Mouse (Mus musculus) T-helper 17 cell (primary cell): ENCODE measurements at regions not wholly inside any gene's neighbourhood (a gene's known extent, or its start where the extent isn't known, plus 50 kb on each side); places are given as distances from the start of the nearest gene placed in this dataset.

Experiments
- in situ Hi-C, 2 experiments: fragments of 300-600 bp; cut with MboI, MseI; formaldehyde crosslinking; loops; 1 replicate in 1 of 2; 2 replicates in 1 of 2; pipeline ENCODE4 v1.15.1; 2025; ENCODE audit warnings: high pct_unique_total_duplicates in 2 of 2

DNA sequence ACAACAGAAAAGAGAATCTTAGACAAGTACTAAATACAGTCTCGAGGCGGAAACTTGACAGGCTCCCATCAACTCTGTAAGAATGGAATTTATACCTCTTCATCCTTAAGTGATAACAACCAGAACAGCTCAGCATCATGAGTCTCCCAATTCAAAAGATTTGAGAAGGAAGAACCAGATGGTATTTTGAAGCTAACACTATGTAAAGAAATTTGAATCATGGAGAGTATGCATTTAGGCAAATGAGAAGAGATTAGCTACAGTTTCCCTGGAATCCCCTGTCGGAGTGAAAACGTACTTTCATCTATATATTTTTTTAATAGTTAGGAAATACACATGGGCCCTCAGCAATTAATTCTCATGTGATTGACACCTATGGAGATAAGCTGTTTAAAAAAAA lies 140.9 kb downstream of the Nrip1 start:
- in situ Hi-C loops: loop anchor here in 1 of 2 experiments (10.0 kb wide), 1 partner anchor 1852 kb away; no protein-coding TSS in a partner anchor

DNA sequence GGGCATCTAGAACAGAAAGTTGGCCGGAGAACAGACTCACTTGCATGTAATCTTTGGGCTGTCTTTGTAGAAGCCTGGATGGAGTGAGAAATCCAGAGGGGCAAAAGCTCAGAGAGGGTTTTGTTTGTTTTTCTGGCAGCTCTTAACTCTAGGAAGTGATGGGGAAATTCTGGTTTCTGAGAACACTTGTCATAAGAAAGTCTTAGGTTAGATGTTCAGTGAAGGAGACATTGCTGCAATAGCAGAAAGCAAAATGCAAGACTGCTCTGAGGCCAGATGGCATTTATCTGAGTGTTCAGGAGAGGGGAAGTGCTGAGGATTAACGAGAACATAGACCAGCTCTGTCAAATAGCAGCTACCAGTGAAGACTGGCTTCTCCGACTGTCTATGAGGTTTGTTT lies 141.5 kb downstream of the Nrip1 start:
- in situ Hi-C loops: loop anchor here in 1 of 2 experiments (10.0 kb wide), 1 partner anchor 1853 kb away; no protein-coding TSS in a partner anchor

DNA sequence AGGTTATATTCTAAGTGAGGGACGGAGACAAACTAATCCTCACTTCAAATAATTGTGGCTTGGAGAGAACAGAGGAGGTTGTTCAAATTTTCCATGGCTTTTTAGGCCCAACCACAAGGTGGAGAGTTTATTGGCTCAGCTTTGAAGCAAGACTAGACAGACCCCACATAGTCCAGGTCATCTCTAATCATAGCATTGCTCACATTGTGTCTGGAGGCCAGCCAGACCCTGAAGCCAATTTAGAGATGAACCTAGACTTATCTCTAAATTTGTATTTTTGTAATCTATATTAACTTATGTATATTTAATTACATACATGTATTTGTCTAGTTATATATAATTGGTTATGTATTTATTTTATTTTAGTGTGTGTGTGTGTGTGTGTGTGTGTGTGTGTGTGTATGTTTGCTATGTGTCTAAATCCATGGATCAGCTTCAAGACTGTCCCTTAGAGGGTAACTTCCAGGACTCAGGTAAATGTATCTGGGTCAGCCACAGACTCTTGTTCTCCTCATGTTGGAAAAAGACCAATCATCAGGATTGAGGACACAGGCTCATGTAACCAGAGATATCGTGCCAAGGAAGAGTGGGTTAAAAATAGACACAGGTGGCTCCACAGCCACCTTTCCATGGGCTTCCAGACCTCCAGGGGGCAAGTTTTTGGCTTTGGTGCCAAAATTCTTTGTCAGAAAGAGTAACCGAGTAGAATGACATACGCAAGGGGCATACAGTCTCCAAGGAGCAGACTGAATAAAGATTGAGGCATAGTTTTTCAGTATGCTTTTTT lies 142.9 kb downstream of the Nrip1 start:
- in situ Hi-C loops: loop anchor here in 1 of 2 experiments (10.0 kb wide), 1 partner anchor 1854 kb away; no protein-coding TSS in a partner anchor

DNA sequence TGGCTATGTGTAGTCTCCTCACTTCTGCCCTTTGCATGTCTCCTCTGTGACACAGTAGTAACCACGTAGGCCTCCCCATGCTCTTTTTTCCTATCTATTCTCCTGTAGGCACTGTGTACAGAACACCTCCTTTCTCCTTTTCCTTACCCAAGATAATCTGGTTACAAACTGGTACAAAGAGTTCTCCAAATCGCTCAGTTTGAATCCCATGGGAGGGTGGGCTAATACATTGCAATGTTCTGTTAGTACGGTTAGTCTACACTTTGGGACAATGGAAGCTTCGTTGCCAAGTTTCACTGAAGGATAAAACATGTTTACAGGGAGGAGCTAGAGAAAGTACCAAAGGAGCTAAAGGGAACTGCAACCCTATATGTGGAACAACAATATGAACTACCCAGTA lies 145.2 kb downstream of the Nrip1 start:
- in situ Hi-C loops: loop anchor here in 1 of 2 experiments (5.0 kb wide), 1 partner anchor 124 kb away; no protein-coding TSS in a partner anchor

DNA sequence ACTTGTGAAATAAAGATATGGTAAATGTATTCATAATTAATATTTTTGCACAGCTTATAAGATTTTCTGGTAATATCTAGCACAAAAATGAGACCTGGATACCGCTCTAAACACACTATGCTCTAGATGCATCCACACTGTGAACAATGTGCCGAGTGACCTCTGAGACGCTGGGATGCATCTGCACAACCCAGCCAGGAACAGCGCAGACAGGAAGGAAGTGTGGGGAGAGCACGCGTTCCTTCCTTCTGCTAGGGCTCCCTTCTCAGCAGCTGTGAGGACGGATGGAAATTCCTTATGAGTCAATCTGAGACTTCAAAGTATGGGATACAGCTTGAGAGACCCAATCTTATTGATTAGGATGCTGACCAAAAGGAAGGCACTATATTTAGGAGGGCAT lies 147.2 kb downstream of the Nrip1 start:
- in situ Hi-C loops: loop anchor here in 1 of 2 experiments (5.0 kb wide), 1 partner anchor 126 kb away; no protein-coding TSS in a partner anchor

DNA sequence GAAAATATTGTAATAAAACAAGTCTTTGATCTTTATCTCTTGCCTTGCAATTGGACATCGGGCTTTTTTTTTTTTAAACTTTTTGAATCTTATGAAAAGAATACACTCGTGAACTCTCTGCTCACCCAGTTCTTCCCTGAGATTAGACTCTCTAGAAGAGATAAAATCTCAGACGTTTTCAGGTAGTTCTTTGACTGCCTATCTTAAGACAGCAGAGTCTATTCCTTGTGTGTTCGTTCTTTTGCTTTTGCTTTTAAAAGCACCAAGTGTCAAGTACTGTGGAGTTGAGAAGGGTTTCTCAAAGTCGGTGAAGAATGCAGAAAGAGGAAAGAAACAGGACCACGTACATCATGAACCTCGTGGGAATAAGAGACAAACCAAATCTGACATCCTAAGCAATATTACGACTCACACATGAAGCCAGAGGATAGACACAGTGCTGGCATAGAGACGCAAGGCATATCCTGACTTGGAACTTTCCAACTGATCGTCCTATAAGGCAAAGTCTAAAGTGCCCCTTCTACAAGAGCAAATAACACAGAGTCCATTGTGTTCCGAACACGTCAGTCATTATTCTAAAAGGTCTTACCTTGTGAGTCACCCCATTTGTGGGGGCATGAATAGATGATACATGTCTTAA lies 147.9 kb downstream of the Nrip1 start:
- in situ Hi-C loops: loop anchor here in 1 of 2 experiments (5.0 kb wide), 1 partner anchor 127 kb away; no protein-coding TSS in a partner anchor

DNA sequence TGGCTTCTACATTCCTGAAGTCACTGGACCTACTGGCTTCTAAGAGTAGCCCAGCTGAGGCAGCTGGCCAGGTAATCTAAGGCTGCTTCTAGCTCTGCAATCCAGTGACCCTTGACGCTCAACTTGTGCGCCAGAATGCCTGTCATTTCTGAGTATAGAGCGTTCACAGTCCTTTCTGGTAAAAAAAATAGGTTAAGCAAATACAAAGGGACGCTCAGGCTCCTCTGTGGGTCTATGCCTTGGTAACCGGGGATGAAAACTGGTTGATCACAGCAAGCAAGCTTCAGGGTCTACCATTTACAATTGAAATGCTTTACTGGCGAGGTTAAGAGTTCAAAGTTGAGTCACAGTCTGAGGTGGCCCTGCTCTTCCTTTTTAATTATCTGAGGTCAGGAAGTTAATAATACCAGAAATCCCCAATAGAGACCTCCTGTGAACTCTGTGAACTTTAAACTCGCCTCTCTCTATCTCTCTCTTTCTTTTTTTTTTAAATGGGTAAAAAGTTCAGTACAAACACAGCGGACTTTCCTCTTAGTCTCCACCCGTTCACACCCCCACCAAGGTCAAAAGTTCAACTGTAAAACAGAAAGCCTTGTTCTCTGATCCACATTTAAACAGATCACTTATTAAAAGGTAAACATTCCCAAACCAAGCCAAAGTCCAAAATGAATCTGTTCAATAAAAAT lies 148.6 kb downstream of the Nrip1 start:
- in situ Hi-C loops: loop anchor here in 1 of 2 experiments (5.0 kb wide), 1 partner anchor 127 kb away; no protein-coding TSS in a partner anchor

DNA sequence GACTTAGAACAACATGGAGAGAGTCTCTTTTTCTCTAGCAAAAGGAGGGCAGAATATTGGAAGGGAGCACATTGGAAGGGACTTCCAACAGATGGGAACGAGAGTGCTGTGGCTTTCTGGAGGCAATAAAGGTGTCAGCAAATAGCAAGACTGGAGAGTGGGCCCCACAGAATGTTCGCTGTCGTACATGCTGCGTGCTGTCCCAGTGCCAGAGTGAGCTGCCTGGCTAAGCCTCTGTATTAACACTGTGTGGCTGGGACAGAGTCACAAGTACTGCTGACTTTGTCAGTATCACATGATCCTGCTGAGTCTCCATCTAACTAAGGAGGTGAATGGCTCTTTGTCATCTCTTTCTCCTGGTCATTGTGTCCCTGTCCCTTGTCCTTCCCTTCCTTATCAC lies 149.9 kb downstream of the Nrip1 start:
- in situ Hi-C loops: no loop called here

DNA sequence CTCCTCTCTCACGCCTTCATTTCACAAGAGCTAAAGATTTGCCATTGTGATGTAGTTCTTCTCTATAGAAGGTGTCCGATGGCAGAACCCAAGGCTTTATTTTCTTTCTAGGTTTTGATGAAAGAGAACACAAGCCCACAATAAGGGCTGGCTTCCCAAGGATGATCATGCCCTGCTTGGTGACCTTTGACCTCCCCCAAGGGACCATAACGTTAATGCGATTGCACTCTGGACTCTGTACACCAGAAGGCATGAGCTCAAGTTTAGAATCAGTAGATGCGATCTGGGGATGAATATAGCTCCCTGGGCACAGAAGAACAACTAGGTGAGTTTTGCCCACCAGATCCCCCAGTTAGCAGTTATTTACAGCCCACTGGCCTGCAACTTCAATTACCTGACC lies 150.7 kb downstream of the Nrip1 start:
- in situ Hi-C loops: no loop called here

DNA sequence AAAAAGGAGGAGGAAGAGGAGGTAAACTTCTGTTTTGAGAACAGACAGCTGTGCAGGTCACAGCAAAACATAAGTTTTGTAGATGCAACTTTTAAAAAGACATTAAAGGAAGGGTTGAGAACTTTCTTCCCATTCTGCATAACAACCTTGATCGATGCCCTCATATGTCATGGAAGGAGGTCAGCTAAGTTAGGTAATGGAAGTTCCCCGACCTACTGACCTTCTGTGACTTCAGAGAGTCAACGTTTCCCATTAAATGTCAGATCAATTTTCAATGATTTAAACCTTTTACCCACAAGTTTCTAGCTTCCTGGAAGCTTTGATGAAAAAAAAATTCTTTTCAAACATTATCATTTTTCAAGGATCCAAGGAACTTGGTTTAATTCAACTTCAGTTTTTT lies 153.2 kb downstream of the Nrip1 start:
- in situ Hi-C loops: no loop called here

DNA sequence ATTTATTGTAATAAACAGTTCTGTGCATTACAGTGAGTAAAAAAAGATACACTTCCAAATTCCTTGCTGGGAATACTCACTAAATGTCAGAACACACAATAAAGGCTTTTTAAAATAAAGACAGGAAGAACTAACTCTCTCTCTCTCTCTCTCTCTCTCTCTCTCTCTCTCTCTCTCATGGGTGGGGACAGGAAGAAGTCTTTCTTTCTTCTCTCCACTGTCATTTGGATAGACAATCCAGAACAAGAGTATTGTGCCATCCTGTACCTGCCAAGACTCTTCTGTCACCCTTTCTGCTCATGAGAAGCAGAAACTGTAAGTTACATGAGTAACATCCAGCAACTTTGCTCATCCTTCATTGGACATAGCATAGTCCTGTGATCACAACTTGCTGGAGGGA lies 154.4 kb downstream of the Nrip1 start:
- in situ Hi-C loops: no loop called here

DNA sequence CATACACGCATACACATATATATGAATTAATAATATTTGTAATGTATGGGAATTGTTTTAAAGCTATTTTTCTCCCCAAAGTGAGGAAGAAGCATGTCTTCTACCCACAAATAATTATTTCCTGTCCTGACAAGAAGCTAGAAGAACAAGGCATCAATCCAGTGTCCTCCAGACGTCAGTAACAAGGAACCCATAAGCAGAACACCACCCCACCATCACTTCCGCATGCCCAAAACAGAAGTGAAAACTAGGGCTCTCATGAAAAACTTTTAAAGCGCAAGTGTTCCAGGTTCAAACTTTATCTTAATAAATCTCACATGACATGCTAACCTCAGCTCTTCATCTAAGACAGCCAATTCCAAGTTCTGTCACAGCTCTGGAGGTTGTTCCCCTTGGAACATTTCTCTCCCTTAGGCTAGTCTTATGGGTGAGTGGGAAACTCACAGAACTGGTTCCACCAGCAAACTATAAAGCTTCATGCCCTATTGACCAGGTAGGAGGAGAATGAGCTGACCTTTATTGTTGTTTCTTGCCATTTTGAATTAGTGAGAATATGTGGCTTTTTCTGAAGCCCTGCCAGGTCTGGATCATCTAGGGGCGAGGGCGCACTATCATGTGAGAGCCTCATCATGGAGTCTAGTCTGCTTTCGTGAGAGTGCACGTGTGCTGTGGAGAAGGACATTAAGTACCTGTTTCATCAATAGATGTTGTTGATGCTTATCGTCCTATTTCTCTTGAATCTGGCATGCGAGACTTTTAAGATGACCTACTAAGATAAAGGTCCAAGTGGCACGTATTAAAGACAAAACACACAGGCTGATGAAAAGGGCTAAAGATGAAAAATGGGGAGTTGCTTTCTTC lies 155.1 kb downstream of the Nrip1 start:
- in situ Hi-C loops: no loop called here

DNA sequence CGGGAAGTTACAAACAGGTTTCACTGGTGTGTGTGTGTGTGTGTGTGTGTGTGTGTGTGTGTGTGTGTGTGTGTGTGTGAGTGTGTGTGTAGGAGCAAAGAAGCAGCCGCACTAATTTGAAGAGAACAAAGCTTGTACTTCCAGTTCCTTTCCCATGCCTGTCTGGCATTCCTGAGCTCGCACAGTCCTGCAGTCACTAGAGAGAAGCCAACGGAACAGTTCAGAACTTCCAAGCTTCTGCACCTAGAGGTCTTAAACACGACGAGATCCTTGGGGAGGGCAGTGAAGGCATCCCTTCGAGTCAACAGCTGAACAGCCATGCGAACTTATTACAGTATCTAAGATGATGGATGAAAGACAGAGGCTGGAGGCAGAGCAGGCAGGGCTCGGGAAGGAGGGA lies 157.4 kb downstream of the Nrip1 start:
- in situ Hi-C loops: no loop called here

DNA sequence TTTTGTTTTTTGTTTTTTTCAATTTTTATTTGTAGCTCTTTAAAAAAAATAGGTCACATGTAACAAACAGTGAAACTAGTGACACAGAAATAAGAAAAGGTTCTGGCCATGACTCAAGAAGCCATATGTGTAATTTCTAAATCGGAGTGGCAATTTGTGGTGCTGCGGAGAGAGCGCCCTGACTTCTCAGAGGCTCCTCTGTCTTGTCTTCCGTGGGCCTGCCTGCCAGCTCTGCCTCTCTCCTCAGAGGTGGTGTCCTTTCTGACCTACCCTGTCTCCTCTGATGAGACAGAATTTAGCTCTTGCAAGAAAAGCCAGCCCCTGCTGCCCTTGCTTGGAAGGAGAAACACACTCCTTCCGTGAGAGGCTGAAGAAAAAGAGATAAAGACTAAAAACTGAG lies 158.1 kb downstream of the Nrip1 start:
- in situ Hi-C loops: no loop called here

DNA sequence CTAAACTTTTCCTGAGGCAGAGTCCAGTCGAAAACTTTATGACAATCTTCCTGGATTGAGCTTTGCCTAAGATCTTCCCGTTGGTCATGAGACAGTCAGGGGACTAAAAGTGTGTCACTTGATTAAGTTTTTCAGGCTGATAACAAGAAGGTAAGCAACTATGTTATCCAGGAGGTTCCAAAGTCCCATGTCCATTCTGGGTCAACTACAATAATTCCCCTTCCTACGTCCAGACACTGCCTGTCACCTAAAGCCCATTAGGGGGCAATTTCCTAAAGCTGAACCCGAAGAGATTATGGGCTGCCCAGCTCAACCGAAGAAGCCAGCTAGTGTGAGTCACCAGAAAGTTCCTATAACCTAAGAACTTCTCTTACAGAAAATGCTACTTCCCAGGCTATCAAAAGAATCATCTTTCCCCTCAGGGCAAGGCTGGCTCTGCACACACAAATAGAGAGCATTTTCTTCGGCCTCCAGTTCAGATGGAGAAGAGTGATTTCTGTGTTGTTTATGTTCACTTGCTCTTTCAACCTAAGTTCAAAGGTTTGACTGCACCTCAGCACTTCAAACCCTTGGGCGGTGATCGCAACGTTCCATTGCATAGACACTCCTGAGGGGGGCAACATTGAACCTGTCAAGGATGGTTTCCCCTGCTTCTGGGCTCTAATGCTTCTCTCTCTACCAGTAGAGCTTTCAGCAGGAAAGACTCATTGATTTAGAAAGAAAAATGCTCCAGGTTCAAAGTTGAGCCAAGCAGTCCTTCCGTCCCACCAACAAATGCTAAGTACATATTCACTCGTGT lies 171.7 kb downstream of the Nrip1 start:
- in situ Hi-C loops: loop anchor here in 1 of 2 experiments (10.0 kb wide), 1 partner anchor 163 kb away; no protein-coding TSS in a partner anchor

DNA sequence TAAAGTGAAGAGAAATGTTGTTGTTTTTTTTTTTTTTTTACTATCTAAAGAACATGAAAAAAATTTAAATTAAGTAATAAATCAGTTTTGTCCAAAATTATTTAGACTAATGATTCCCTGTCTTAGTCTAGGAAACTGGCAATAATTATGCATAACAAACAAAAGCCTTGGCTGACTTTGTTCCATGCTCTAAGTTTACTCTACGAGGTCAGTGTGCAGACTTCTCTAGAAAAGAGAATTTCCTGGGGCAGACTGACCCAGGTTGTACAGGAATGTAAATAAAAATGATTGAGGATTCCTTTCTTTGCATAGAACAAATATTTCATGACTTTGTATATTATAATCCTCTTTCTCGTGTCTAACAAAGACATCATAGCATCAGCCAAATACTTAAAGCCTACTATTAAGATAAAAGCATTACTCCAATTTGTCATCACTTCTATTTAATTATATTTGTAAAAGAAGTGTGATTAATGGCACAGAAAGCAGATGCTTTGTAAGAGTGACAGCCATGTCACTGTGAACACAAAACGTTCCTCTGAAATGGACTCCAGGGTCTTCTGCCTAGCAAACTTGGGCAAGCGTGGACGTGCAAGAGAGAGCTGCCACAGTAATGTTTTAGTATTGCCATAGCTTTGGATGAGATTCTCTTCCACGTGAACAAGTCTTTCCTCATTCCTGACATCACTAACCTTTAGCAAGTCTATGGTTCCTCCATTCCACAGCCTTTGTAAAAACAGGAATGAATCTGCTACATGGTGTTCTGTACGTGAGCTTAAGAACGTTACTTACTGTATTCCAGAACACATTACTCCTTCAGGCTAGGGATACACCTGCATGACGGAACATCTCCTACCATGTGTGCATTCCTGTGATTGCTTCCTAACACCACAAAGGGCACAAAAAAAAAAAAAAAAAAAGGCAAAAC lies 172.6 kb downstream of the Nrip1 start:
- in situ Hi-C loops: loop anchor here in 1 of 2 experiments (10.0 kb wide), 1 partner anchor 164 kb away; no protein-coding TSS in a partner anchor

DNA sequence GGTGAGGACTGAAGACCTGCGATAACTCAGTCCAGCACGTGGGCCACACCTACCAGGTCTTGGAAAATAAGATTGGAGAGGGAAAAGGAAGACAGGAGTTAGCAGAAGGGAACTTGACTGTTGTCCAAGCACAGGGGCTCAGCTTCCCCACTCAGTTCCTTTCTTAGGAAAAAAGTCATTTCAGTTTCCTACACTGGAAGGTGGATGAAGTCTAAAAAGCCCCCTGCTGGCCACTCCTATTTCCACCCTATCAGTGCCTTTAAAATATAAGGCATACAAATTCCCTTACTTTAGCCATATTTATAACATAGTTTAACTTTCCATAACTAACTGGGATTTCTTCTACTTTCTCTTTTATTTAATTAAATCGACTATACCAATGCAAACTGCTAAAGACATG lies 173.4 kb downstream of the Nrip1 start:
- in situ Hi-C loops: loop anchor here in 1 of 2 experiments (10.0 kb wide), 1 partner anchor 165 kb away; no protein-coding TSS in a partner anchor

DNA sequence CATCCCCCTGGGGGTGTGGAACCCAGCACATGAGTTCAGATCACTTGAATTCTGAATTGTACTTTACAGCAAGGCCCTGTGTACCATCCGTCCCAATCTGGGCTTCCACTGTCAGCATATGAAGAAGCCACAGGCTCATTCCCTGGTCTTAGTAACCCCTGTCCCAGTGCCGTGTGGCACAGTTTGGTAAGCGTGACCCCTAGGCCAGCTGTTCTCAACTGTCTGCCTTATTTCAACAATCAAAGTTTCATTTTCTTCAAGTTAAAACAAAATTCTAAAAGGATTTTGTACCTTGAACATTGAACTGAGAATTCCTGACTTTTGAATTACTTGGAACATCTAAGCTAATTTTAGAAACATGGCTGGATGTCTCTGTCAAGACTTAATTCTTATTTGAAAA lies 174.6 kb downstream of the Nrip1 start:
- in situ Hi-C loops: loop anchor here in 1 of 2 experiments (10.0 kb wide), 1 partner anchor 336 kb away; no protein-coding TSS in a partner anchor

DNA sequence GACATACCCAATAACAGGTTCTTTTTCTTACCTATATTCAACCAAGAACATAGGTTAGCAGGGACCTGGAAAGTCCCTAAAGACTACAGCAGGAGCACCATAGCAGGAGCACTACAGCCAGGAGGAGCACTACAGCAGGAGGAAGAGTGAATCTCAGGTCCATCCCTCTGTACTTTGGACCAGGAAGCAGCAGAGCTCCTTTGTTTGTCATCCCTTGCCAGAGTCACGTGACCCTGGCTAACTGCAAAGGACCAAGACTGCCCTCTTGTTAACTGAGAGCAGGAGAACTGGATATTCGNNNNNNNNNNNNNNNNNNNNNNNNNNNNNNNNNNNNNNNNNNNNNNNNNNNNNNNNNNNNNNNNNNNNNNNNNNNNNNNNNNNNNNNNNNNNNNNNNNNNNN lies 172.2 kb upstream of the Samsn1 start:
- in situ Hi-C loops: loop anchor here (5.0 to 10.0 kb wide), 2 partner anchors 108 to 341 kb away; no protein-coding TSS in a partner anchor
